Mouse (Mus musculus) activated CD4-positive, CD25-positive, alpha-beta regulatory T cell, adult 4 months (primary cell): Measurements from ENCODE around the gene Rbm3. TPM values are rescaled to one million over a fixed set of nuclear protein-coding genes. Genes with fewer than 3 reads are reported as not detected.
A peak's percentile ranks its signal among the peaks of the same experiment; 100 is the strongest.
"Not testable (repeated sequence)": the region's sequence is repeated elsewhere in the genome, so short reads cannot be mapped to it uniquely, and the experiment has no call there.

Source experiments
- ATAC-seq: one replicate; pipeline ENCODE4 v1.8.0; 2017
- polyA plus RNA-seq, 2 experiments: library from polyadenylated mRNA; unstranded; fragments of 100-300 nt; shearing (Covaris generic); gene quantifications; one replicate each; pipeline ENCODE4 v1.2.1; 2017

The Rbm3 gene
- polyA plus RNA-seq, 2 experiments from 2014 or later: 711 to 929 TPM

GRCm38 (mm10) chrX:8125235-8125634, 20.4 kb downstream of the Rbm3 start:
- ATAC-seq: no peak

DNA sequence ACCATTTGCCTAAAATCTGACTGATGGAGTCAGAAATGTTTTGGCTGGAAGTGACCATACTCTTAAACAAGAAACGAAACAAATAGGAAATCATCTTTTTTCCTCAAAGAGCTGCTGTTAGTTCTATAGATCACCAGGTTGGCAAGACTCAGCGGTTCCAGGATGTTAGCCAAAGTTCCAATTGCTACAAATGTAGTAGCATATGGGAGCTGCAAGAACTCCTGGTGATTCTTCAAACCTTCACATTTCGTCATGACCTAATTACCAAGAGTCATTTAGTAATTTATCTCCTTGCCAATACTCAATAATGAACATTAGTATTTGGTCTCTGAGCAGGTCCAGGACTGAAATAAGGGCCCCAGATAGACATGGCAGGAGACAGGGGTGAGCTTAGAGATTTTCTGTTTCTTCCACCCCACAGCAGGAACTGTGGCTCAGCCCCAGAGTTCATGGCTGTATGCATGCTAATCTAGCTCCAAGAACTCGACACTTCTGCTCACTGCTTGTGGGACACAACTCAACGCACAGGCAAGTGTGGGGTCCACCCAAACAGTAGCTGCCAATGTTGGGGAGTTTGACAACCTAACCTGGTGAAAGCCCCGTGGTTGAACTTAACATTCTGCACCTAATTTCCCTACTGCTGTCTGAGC, 21.7 kb downstream of the Rbm3 start:
- no peak for ATAC-seq

DNA sequence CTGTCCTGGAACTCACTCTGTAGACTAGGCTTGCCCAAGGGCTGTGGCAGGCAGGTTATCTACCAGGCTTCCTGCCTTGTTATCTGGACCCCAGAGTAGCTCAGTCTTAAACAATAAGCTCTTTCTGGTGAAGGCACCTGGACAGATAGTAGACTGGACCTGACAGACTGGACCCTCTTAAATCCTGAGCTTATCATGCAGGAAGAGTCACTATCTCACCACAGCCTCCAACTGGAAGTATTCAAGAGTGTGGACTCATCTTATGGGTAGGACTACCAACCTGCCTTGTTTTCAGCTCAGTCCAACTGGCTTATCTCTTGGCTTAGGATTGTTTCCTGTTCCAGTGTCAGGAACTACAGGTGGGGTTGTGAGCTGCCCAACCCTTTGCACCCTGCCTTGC, 28.4 kb downstream of the Rbm3 start:
- ATAC-seq: no peak

GRCm38 (mm10) chrX:8115275-8115674, 30.4 kb downstream of the Rbm3 start:
- no peak for ATAC-seq

DNA sequence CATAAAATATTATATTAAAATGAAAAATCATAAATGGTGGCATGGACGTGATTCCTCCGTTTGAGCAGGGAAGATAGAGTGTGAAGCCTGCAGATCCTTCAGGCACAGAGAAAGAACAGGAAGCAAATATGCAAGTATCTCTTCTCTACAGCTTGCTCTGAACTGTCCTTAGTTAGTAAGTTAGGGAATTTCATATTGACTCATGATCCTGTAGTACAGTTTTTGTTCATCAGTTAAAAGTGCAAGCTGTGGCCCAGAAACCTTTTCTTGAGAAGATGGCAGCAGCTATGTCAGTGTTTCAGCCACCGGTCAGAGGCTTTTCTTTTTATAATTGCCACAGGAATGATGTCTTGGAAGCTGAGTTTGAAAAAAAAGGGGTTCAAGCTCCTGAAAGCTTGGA, 40.7 kb downstream of the Rbm3 start:
- ATAC-seq: no peak

- ATAC-seq: no peak
Measured at GRCm38 (mm10) chrX:8102213-8102668, 43.4 kb downstream of the Rbm3 start.

GRCm38 (mm10) chrX:8101017-8101416, 44.7 kb downstream of the Rbm3 start:
- no peak for ATAC-seq

- ATAC-seq: no peak
Measured at GRCm38 (mm10) chrX:8099435-8099834, 46.2 kb downstream of the Rbm3 start.

DNA sequence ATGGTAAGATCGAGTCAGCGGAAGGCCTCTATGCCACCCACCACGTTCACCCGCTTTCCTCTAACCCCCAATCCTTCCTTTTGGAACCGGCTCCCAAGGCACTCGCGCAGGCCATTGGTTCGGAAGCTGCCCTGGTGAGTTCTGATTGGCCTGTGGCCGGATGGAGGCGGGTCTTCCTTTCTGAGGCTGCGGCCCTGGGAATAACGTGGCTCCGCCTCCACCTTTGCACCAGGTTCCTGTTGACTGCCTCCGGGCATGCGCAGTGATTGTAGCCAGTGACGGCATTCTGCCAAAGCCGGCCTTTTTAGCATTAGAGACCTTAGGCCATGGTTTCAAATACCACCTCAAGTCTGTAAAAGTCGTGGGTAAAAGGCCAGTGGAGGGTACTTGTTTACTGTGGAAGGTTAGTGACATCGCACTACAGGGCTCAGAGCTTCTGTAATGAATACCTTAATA, 48.9 kb downstream of the Rbm3 start:
- ATAC-seq: peak; percentile 88

GRCm38 (mm10) chrX:8096068-8096786, 49.5 kb downstream of the Rbm3 start:
- ATAC-seq: peak; percentile 75

DNA sequence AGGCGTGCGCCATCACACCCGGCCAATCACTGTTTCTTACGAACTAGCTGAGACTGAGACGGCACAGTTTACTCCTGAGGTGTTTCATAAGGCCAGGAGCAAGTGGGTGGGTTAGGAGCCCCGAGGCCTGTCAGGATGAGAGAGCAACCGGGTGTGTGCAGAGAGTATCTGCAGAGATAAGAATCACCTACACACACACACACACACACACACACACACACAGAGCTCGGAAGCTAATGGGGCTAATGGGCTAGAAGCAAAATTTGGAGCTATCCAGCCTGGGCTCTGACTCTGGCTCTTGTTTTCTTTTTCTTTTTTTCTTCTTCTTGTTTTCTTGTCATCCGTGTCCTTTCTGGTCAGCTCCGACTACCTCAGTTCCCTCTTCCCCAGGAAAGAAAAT, 50.1 kb downstream of the Rbm3 start:
- no peak for ATAC-seq

DNA sequence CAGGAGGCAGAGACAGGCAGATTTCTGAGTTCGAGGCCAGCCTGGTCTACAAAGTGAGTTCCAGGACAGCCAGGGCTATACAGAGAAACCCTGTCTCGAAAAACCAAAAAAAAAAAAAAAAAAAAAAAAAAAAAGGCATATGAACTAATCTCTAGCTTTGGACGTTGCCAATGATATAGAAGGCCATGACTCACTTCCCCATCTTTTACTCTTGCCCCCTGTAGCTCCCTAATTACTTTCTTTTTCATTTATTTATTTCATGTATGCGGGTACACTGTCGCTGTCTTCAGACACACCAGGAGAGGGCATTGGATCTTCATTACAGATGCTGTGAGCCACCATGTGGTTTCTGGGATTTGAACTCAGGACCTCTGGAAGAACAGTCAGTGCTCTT, 54.7 kb downstream of the Rbm3 start:
- not testable (repeated sequence) for ATAC-seq

GRCm38 (mm10) chrX:8090346-8090953, 55.2 kb downstream of the Rbm3 start, which contains the start of gene Was:
Gene Was (minus strand): TSS chrX:8090498.
- peak; percentile 95 for ATAC-seq

- no peak for ATAC-seq
Measured at GRCm38 (mm10) chrX:8089746-8090145, 55.9 kb downstream of the Rbm3 start.

Other genes starting within 250 kb of the Rbm3 start
- 100 to 1,000 TPM in 1 of 2 experiments, 10 to 100 TPM in 1; 88.7 to 101 TPM for gene Pqbp1, start 246.6 kb downstream of the Rbm3 start, polyA plus RNA-seq
- 10 to 100 TPM; 95.9 to 96.8 TPM for gene Timm17b, start 246.5 kb downstream of the Rbm3 start, polyA plus RNA-seq
- not detected for gene Gm10491, start 238.0 kb downstream of the Rbm3 start, polyA plus RNA-seq
- not detected for gene Gm10490, start 236.3 kb downstream of the Rbm3 start, polyA plus RNA-seq
- not detected for gene Pcsk1n, start 226.1 kb downstream of the Rbm3 start, polyA plus RNA-seq
- gene Eras, start 217.3 kb downstream of the Rbm3 start, polyA plus RNA-seq: not detected
- 10 to 100 TPM in 1 of 2 experiments, 1 to 10 TPM in 1; 8.7 to 10.0 TPM for gene Hdac6, start 198.0 kb downstream of the Rbm3 start, polyA plus RNA-seq
- gene Gata1, start 167.8 kb downstream of the Rbm3 start, polyA plus RNA-seq: 10 to 100 TPM; 28.9 to 29.6 TPM
- gene Glod5, start 127.4 kb downstream of the Rbm3 start, polyA plus RNA-seq: not detected
- 10 to 100 TPM; 14.5 to 22.4 TPM for gene Suv39h1, start 71.1 kb downstream of the Rbm3 start, polyA plus RNA-seq
- 10 to 100 TPM; 24.0 to 27.4 TPM for gene Was, start 55.4 kb downstream of the Rbm3 start, polyA plus RNA-seq
- gene Wdr13, start 13.0 kb downstream of the Rbm3 start, polyA plus RNA-seq: 10 to 100 TPM; 15.8 to 18.9 TPM
- 1 to 10 TPM; 4.1 to 4.5 TPM for gene Tbc1d25, start 30.3 kb upstream of the Rbm3 start, polyA plus RNA-seq
- gene Ebp, start 47.6 kb upstream of the Rbm3 start, polyA plus RNA-seq: 100 to 1,000 TPM; 129 to 202 TPM
- gene Porcn, start 60.6 kb upstream of the Rbm3 start, polyA plus RNA-seq: under 1 TPM in 1 of 2 experiments, not detected in 1; 0.38 TPM
- gene Ftsj1, start 106.5 kb upstream of the Rbm3 start, polyA plus RNA-seq: 10 to 100 TPM; 16.0 to 21.0 TPM
- gene Slc38a5, start 125.3 kb upstream of the Rbm3 start, polyA plus RNA-seq: under 1 TPM in 1 of 2 experiments, not detected in 1; 0.60 TPM
- gene Ssxb10, start 181.5 kb upstream of the Rbm3 start, polyA plus RNA-seq: not detected
- not detected for gene Ssxb9, start 221.1 kb upstream of the Rbm3 start, polyA plus RNA-seq